Mouse (Mus musculus) ovary, postnatal 36 days (tissue): ENCODE data around the gene Eif4g3.

Experiments
- DNase-seq: peaks from one replicate; pipeline ENCODE4 v3.0.0; 2022; ENCODE audit warnings: low spot score, mixed read lengths

Eif4g3 gene

GRCm38 (mm10) chr4:138163836-138164235 lies 171.0 kb downstream of the Eif4g3 start:
- DNase-seq: no peak

GRCm38 (mm10) chr4:138164860-138165259 lies 172.0 kb downstream of the Eif4g3 start:
- no peak for DNase-seq

- DNase-seq: no peak
Observed at GRCm38 (mm10) chr4:138166519-138166918, 173.7 kb downstream of the Eif4g3 start.

GRCm38 (mm10) chr4:138168162-138168561 lies 175.3 kb downstream of the Eif4g3 start:
- DNase-seq: no peak

GRCm38 (mm10) chr4:138169420-138169819 lies 176.6 kb downstream of the Eif4g3 start:
- no peak for DNase-seq

- DNase-seq: no peak
Observed at GRCm38 (mm10) chr4:138172686-138173085, 179.9 kb downstream of the Eif4g3 start.

- DNase-seq: no peak
Observed at GRCm38 (mm10) chr4:138179391-138179790, 186.6 kb downstream of the Eif4g3 start.

GRCm38 (mm10) chr4:138180719-138181118 lies 187.9 kb downstream of the Eif4g3 start:
- DNase-seq: no peak

GRCm38 (mm10) chr4:138184056-138184455 lies 191.2 kb downstream of the Eif4g3 start:
- DNase-seq: no peak

GRCm38 (mm10) chr4:138184573-138184981 lies 191.8 kb downstream of the Eif4g3 start:
- DNase-seq: no peak

- DNase-seq: no peak
Observed at GRCm38 (mm10) chr4:138185961-138186360, 193.1 kb downstream of the Eif4g3 start.

- no peak for DNase-seq
Observed at GRCm38 (mm10) chr4:138187995-138188394, 195.2 kb downstream of the Eif4g3 start.

GRCm38 (mm10) chr4:138192561-138192960 lies 199.7 kb downstream of the Eif4g3 start:
- DNase-seq: no peak

GRCm38 (mm10) chr4:138200769-138201168 lies 207.9 kb downstream of the Eif4g3 start:
- no peak for DNase-seq

GRCm38 (mm10) chr4:138201696-138202095 lies 208.9 kb downstream of the Eif4g3 start:
- DNase-seq: no peak

GRCm38 (mm10) chr4:138210116-138210515 lies 217.3 kb downstream of the Eif4g3 start:
- DNase-seq: no peak

GRCm38 (mm10) chr4:138213861-138214260 lies 221.0 kb downstream of the Eif4g3 start:
- DNase-seq: no peak

GRCm38 (mm10) chr4:138215671-138216199 lies 222.9 kb downstream of the Eif4g3 start:
- DNase-seq: no peak

- DNase-seq: peak; percentile 86
Observed at GRCm38 (mm10) chr4:138216200-138216890, 223.5 kb downstream of the Eif4g3 start, which contains the start of gene Hp1bp3. Gene Hp1bp3, plus strand, starts transcription at chr4:138216296.

- DNase-seq: peak; percentile 99
Observed at GRCm38 (mm10) chr4:138216891-138217392, 224.1 kb downstream of the Eif4g3 start.

GRCm38 (mm10) chr4:138217441-138217840 lies 224.6 kb downstream of the Eif4g3 start:
- no peak for DNase-seq

- no peak for DNase-seq
Observed at GRCm38 (mm10) chr4:138217951-138218685, 225.3 kb downstream of the Eif4g3 start.

- DNase-seq: no peak
Observed at GRCm38 (mm10) chr4:138219331-138219730, 226.5 kb downstream of the Eif4g3 start.
